Mouse (Mus musculus) lung, postnatal 4 days (tissue): ENCODE results near the gene Pcif1.
"Not testable (repeated sequence)": the region's sequence is repeated elsewhere in the genome, so short reads cannot be mapped to it uniquely, and the experiment has no call there.

Experiments
- DNase-seq, 2 experiments: peaks; one replicate each; pipeline ENCODE4 v3.0.0; 2021

Gene Pcif1

GRCm38 (mm10) chr2:164866741-164867551 is 12.2 kb upstream of the Pcif1 start:
- peak; percentile 83 to 91 for DNase-seq

DNA sequence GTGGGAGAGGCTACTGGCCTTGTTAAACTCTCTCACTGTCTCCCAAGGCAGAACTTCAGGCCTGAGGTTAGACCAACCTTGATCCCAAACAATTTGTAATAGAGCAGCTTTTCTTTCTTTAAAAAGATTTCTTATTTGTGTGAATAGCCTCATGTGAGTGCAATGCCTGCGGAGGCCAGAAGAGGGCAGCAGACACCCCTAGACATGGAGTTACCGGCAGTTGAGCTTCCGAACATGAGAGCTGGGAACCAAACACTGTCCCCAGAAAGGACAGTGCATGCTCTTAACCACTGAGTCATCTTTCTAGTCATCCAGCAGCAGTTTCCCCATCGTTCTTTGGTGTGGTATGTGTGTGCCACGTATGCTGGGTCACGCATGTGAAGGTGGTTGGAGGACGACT is 11.5 kb upstream of the Pcif1 start:
- no peak for DNase-seq

DNA sequence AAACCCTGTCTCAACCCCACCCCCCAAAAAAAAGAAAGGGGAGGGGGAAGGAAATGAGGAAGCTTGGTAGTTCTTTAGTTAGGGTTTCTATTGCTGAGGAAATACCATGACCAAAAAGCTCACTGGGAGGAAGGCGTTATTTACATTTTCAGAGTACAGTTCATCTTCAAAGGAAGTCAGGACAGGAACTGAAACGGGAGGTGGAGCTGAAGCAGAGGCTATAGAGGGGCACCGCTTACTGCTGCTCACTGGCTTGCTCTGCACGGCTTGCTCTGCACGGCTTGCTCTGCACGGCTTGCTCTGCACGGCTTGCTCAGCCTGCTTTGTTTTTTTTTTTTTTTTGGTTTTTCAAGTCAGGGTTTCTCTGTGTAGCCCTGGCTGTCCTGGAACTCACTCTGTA is 10.6 kb upstream of the Pcif1 start:
- peak; percentile 43 to 57 for DNase-seq

GRCm38 (mm10) chr2:164871602-164872303 is 7.4 kb upstream of the Pcif1 start:
- DNase-seq, result no peak

GRCm38 (mm10) chr2:164873621-164874020 is 5.5 kb upstream of the Pcif1 start:
- no peak for DNase-seq

DNA sequence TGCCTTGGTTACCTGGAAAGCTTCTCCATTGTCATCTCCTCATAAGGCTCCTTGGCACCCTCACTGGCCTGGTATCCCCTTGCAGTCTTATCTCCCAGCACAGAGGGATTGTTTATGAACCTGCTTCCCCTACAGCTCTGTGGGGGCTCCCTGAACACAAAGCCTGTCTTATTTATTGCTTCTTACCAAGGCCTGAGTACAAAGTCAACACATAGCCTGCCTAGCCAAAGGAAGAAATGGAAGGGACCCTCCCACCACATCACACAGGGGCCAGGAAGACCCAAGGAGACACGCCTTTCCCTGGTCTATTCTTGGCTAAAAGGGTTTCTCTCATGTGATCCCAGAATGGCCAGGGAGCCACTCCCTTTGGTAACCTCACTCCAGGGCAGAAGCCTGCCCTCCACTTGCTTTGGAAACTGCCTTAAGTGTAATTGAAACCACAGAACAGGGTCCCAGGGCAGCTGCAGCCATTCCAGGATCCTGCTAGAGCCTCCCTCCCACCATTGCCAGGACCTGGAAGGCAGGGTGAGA is 4.8 kb upstream of the Pcif1 start:
- DNase-seq, result peak; percentile 65 to 82

DNA sequence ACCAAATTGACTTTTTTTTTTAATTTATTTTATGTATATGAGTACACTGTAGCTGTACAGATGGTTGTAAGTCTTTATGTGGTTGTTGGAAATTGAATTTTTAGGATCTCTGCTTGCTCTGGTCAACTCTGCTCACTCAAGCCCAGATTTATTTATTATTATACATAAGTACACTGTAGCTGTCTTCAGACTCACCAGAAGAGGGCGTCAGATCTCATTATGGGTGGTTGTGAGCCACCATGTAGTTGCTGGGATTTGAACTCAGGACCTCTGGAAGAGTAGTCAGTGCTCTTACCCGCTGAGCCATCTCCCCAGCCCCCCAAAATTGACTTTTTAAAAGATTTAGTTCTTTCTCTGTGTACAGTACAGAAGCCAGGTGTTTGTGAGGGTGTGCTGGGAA is 3.5 kb upstream of the Pcif1 start:
- DNase-seq, result not testable (repeated sequence)

- DNase-seq, result not testable (repeated sequence)
Measured at GRCm38 (mm10) chr2:164877376-164878215, 1.5 kb upstream of the Pcif1 start.

DNA sequence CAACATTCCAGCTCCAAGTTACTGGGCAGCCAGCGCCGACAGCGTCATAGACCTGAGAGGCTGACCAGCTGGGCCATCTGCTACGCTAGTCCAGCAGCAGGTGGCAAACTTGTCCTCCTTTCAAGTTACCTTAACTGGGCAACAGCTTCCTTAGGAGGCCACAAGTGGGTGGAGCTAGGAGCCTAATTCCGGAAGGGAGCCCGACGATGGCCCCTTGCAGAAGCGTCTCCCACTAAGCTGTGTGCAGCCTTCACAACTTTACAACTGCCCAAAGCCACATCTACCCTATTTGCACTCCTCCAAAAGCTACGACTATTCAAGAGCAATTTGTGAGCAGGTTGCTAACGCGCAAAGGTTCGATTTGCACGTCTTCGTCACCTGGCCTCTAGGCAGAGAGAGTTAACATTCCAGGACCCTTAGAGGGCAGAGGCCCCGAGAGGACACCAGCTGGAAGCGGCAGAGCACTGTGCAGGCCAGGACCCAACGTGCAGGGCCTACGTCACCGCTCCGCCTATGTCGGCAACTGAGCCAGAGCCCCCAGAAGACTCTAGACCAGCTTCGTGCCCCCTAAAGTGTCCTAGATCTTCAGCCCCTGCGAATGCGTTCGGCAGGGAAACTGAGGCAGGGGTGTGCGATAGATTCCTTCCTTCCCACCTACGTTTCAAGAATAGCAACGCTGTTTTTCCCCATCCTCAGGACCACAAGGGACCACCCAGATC is 436 bp upstream of the Pcif1 start:
- peak; percentile 69 to 77 for DNase-seq

GRCm38 (mm10) chr2:164879568-164880277 is 619 bp downstream of the Pcif1 start:
- DNase-seq, result peak; percentile 96

DNA sequence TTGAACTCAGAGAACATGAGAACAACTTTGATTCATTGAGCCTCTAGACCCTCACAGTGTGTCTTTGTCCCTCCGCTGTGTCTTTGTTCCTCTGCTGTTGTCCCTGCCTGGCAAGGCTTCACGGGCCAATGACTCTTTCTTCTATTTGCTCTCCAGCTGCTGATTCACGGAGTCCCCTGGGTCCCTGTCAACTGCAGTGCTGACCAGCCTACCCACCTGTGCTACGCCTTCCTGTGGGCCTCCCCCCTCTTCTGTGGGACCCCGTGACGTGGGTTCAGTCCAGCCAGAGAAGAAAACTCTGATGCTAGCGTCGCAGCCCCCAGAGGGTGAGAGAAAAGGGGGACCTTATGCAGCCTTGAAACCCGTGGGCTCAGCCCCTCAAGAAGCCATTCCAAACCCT is 3.5 kb downstream of the Pcif1 start:
- no peak for DNase-seq

DNA sequence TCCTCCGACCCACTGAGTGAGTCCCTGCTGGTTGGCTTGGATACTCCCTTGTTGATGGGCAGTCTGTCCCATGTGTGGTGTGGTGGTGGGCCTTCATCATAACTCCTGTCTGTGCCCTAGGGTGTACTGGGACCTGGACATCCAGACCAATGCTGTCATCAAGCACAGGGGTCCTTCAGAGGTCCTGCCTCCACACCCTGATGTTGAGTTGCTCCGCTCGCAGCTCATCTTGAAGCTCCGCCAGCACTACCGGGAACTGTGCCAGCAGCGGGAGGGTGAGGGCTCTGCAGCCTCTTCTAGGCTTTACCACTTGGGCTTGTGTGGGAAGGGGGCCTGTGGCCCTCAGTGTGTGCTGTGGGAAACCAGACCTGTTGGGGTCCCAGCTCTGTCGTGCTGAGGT is 6.7 kb downstream of the Pcif1 start:
- DNase-seq, result peak; percentile 81 to 86

GRCm38 (mm10) chr2:164886617-164887016 is 7.5 kb downstream of the Pcif1 start:
- DNase-seq, result no peak

- no peak for DNase-seq
Measured at GRCm38 (mm10) chr2:164888996-164889395, 9.9 kb downstream of the Pcif1 start.

- no peak for DNase-seq
Measured at GRCm38 (mm10) chr2:164889960-164890359, 10.9 kb downstream of the Pcif1 start.

DNA sequence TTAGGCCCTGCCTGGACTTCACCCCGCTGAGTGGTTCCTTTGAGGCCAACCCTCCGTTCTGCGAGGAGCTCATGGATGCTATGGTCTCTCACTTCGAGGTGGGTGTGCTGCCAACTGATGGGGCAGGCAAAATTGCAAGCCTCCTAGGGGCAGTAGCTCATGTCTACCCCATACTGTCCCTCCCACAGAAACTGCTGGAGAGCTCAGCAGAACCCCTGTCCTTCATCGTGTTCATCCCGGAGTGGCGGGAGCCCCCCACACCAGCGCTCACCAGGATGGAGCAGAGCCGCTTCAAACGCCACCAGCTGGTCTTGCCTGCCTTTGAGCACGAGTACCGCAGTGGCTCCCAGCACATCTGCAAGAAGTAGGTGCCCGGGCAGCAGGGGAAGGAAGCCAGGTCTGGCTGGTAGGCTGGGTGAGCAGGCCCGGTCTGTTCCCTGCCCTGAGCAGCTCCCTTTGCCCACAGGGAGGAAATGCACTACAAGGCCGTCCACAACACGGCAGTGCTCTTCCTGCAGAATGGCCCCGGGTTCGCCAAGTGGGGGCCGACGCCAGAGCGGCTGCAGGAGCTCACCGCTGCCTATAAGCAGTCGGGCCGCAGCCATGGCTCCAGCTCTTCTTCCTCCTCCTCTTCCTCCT is 11.4 kb downstream of the Pcif1 start:
- no peak for DNase-seq

GRCm38 (mm10) chr2:164891056-164891834 is 12.1 kb downstream of the Pcif1 start:
- no peak for DNase-seq

GRCm38 (mm10) chr2:164891908-164892695 is 13.0 kb downstream of the Pcif1 start:
- DNase-seq, result no peak

DNA sequence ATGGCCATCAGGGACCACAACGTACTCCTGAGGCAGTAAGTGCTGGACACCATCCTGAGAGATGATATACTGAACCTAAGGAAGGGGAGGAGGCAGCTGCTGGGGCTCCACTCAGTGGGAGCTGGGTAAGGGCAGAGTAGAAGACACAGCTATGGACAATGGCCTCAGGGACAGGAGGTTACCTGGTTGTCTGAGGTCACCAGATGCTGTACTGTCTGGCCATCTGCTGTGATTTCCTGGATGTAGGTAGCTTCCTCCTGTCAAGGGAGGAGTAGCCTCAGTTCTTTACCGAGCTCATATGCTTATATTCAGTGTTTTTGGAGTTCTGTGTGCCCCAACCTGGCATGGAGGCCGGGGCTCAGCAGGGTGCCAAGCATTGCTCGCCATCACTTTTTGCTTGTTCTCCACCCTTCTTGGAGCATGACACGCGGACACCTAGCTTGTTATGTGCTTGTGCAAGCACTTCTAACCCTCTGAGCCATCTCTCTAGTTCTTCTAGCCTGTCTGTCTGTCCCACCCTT is 13.7 kb downstream of the Pcif1 start:
- DNase-seq, result no peak
